Mouse (Mus musculus) CD4-positive, CD25-positive, alpha-beta regulatory T cell, adult 4 months (primary cell): Measurements from ENCODE around the gene Pola2. TPM values are rescaled to one million over a fixed set of nuclear protein-coding genes. Genes with fewer than 3 reads are reported as not detected.

Experiments used
- ATAC-seq: one replicate; pipeline ENCODE4 v1.8.0; 2017
- polyA plus RNA-seq, 2 experiments: library from polyadenylated mRNA; unstranded; fragments of 100-300 nt; shearing (Covaris generic); gene quantifications; one replicate each; pipeline ENCODE4 v1.2.1; 2017

Pola2 gene
- polyA plus RNA-seq, 2 experiments from 2014 or later = 13.8 to 15.8 TPM

DNA sequence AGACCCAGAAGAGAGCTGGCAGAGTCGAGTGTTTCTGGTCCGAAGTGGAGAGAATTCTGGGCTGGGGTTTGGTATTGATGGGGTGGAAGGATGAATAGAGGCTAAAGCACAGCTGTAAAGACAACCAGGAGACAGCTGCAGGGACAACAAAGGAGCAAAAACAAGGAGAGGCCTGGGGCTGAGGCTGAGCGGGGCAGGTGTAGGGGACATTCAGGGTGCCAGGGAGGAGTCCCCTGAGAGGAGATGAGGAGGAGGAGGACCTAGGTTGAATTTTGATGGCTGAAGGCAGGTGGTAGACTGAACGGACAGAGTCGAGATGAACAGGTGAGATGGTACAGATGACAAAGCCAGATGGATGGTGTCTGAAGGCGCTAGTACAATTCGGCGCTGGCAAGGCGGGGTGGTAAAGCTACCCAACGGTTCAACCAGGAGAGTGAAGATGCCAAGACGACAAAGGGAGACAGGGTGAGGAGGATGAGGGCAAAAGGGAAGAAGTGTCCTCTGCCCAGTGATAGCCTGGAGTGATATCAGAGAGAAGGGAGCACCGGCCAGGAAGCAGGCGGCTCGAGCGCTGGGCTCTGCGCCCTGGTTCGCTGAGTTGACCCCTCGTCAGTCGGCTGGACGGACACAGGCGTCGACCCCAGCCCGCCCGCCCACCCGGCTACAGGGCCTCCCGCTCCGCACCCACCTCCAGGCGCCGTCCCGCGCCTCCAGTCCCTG, 70.6 kb downstream of the Pola2 start:
- ATAC-seq = no peak

DNA sequence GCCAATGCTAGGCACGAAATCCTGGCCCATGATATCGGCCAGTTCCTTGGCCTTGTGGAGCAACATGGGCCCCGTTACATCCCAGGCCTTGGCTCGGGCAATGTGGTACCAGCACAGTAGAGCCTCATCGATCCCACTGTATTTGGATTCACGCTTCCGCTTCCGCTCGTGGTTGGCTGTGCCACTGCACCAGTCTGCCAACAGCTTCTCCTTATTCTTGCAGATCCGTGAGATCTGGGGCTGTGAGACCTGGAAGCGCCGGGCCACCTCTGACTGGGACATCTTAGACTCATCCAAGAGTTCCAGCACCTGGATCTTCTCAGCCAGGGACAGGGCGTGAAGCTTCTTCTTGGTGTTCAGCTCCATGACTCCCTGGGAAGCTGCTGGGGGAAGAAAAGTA, 71.3 kb downstream of the Pola2 start:
- no peak for ATAC-seq

DNA sequence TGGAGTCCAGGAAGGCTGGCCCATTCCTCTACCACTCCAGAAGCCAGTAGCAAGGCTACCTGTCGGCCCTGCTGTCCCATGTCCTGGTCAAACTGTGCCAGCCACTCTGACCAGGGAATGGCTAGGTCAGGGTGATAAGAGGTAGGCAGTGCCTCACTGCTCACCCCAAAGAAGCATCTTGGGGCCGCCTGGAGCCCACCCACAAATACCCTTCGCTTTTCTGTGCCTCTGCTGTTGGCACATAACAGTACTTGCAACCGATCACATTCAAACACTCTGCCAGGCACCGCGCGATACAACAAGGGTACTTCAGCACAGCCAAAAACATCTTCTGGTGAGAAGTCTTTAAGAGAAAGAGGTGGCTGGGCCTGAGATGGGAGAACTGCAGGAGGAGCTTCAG, 71.7 kb downstream of the Pola2 start:
- ATAC-seq = no peak

DNA sequence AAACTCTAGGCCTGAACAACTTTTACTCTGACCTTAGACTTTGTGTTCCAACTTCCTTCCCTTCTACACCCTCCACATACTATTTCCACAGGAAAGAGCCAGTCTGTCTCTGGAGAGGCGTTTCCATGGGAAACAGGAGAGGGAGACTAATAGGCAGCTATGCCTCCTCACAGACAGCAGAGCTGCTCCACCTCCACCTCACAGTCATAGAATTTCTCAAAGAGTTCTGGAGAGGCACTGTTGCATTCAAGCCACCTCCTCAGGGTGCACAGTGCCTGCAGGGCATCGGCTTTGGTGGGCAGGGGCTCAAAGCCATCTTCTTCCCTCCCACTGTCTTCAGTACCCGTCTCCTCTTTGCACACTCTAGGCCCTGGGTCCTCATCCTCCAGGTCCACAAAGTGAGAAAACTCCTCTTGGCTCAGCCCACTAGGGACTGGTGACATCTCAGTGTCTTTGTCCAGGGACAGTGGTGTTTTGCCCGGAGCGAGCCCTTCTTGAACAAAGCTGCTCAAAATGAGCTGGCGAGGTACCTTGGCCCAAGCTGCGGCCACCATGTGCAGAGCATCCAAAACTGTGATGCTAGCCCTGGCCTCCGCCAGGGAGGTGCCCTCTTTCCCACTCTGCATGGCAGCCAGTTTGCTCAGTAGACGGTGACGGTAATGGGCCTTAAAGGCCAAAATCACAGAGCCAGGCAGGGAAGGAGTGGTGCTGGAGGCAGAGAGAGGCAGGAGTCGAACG, 72.3 kb downstream of the Pola2 start:
- no peak for ATAC-seq

Other genes with a start within 250 kb of the Pola2 start
- gene Ehbp1l1, start 237.9 kb downstream of the Pola2 start, polyA plus RNA-seq = 10 to 100 TPM; 14.4 to 20.7 TPM
- gene Fam89b, start 234.5 kb downstream of the Pola2 start, polyA plus RNA-seq = 10 to 100 TPM; 43.5 to 55.3 TPM
- not detected for gene Ltbp3, start 223.3 kb downstream of the Pola2 start, polyA plus RNA-seq
- gene Scyl1, start 192.8 kb downstream of the Pola2 start, polyA plus RNA-seq = 10 to 100 TPM; 15.1 to 19.4 TPM
- 10 to 100 TPM; 62.6 to 85.3 TPM for gene Frmd8, start 88.9 kb downstream of the Pola2 start, polyA plus RNA-seq
- gene Slc25a45, start 86.4 kb downstream of the Pola2 start, polyA plus RNA-seq = 10 to 100 TPM; 51.6 to 73.7 TPM
- gene Tigd3, start 70.1 kb downstream of the Pola2 start, polyA plus RNA-seq = under 1 TPM; 0.51 to 0.84 TPM
- 100 to 1,000 TPM; 214 to 296 TPM for gene Dpf2, start 51.2 kb downstream of the Pola2 start, polyA plus RNA-seq
- under 1 TPM in 1 of 2 experiments, not detected in 1; 0.34 TPM for gene Cdc42ep2, start 39.4 kb downstream of the Pola2 start, polyA plus RNA-seq
- gene Slc22a20, start 21.9 kb upstream of the Pola2 start, polyA plus RNA-seq = not detected
- gene Capn1, start 51.7 kb upstream of the Pola2 start, polyA plus RNA-seq = 10 to 100 TPM; 40.2 to 45.3 TPM
- gene Syvn1, start 82.4 kb upstream of the Pola2 start, polyA plus RNA-seq = 10 to 100 TPM; 13.4 to 17.1 TPM
- gene Mrpl49, start 93.6 kb upstream of the Pola2 start, polyA plus RNA-seq = 10 to 100 TPM; 33.9 to 37.5 TPM
- 1,000 to 10,000 TPM; 2,365 to 3,114 TPM for gene Fau, start 93.6 kb upstream of the Pola2 start, polyA plus RNA-seq
- gene Znhit2, start 97.0 kb upstream of the Pola2 start, polyA plus RNA-seq = 1 to 10 TPM; 5.7 to 6.7 TPM
- 1 to 10 TPM; 5.5 to 7.1 TPM for gene Tm7sf2, start 104.2 kb upstream of the Pola2 start, polyA plus RNA-seq
- gene Vps51, start 113.0 kb upstream of the Pola2 start, polyA plus RNA-seq = 10 to 100 TPM; 27.9 to 39.0 TPM
- gene Tmem262, start 115.8 kb upstream of the Pola2 start, polyA plus RNA-seq = not detected
- not detected for gene Gm28374, start 118.1 kb upstream of the Pola2 start, polyA plus RNA-seq
- 10 to 100 TPM; 36.7 to 51.4 TPM for gene Zfpl1, start 120.8 kb upstream of the Pola2 start, polyA plus RNA-seq
- gene Cdca5, start 120.8 kb upstream of the Pola2 start, polyA plus RNA-seq = 1 to 10 TPM; 3.5 to 5.5 TPM
- gene AC131692.1, start 130.2 kb upstream of the Pola2 start, polyA plus RNA-seq = not detected
- under 1 TPM in 1 of 2 experiments, not detected in 1; 0.17 TPM for gene Naaladl1, start 141.6 kb upstream of the Pola2 start, polyA plus RNA-seq
- 1 to 10 TPM in 1 of 2 experiments, under 1 TPM in 1; 0.43 to 2.2 TPM for gene Sac3d1, start 154.4 kb upstream of the Pola2 start, polyA plus RNA-seq
- gene Snx15, start 164.1 kb upstream of the Pola2 start, polyA plus RNA-seq = 10 to 100 TPM; 20.9 to 26.5 TPM
- not detected for gene Batf2, start 176.8 kb upstream of the Pola2 start, polyA plus RNA-seq
- gene Arl2, start 177.3 kb upstream of the Pola2 start, polyA plus RNA-seq = 10 to 100 TPM; 17.1 to 31.5 TPM
- under 1 TPM in 1 of 2 experiments, not detected in 1; 0.90 TPM for gene Majin, start 220.2 kb upstream of the Pola2 start, polyA plus RNA-seq